Mouse (Mus musculus): ENCODE measurements around the gene Phc3. TPM values are rescaled to one million over a fixed set of nuclear protein-coding genes. Genes with fewer than 3 reads are reported as not detected.

The Phc3 gene
- total RNA-seq (2022): 10 to 100 TPM; 10.8 to 13.1 (median 11.9) TPM

DNA sequence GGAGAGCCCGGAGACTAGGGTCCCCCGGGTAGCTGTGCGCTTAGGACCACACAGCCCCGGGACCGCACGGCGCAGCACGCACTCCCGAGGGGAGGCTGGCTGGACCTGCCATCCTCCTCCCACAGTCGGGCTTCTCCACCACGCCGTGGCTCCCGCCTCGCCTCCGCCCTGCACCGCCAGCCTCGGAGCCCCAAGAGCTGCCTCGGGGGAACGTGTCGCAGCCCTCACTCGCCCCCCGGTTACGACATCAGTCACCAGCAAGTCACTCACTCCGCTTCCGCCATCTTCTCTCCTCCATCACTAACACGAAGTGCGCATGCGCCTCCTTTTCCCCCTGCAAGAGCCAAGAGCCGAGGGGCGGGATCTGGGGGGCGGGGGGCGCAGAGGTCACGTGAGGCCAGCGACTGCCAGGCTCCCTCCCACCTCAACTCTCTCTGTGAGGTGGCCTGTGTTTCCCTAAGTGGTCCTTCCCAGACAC, at the start of gene Phc3:
Gene Phc3 (minus strand): TSS at position 312 of the 478 bp plus-strand sequence.
- DNase-seq (ENCODE audit: low spot score in 2 of 2): peak; percentile 72 to 84

DNA sequence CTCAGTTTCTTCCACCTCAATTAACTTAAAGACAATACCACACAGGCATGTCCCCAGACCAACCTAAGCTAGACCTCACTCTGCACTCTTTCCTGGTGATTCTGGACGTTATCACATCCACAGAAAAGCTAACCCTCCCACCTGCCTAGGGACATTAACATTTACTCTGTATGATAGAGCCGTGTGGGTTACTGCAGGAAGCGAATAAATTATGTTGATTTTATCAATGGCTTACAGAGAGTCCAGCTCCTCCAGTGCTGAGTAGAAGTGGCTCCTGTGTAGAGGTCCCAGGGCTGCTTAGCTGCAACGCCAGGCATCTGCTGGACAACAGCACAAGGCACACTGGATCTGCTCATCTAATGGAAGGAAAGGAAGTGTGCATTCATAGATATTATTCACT, 48.4 kb upstream of the Phc3 start:
- no peak for DNase-seq (ENCODE audit: low spot score in 2 of 2)

DNA sequence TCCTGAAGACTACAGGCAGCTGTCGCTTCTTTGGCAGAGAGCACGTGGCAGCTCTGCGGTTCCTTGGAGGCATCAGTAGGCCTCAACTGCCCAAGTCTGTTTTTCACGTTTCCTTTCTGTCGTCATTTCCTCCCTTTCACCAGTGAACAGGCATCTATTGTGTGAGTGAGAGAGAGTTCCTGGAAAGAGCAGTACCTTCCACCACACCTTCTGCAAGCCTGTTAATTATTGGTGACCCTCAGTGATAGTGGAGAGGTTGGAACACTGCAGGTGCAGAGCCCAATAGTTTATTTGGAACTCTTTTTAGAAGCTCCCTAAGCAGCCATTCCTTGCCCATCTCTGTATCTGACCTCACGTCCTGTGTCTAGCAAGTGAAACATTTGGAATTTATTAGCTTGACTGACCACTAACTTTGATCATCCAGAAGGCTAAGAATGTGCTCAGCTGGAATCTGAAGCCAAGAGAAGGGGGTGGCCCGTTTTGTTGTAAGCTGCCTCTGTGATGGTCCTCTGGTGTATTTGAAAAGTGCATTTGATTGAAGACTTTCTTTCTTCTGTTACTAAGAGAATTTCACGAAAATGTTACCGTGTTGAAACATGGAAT, 47.5 kb upstream of the Phc3 start:
- DNase-seq (ENCODE audit: low spot score in 2 of 2): no peak

DNA sequence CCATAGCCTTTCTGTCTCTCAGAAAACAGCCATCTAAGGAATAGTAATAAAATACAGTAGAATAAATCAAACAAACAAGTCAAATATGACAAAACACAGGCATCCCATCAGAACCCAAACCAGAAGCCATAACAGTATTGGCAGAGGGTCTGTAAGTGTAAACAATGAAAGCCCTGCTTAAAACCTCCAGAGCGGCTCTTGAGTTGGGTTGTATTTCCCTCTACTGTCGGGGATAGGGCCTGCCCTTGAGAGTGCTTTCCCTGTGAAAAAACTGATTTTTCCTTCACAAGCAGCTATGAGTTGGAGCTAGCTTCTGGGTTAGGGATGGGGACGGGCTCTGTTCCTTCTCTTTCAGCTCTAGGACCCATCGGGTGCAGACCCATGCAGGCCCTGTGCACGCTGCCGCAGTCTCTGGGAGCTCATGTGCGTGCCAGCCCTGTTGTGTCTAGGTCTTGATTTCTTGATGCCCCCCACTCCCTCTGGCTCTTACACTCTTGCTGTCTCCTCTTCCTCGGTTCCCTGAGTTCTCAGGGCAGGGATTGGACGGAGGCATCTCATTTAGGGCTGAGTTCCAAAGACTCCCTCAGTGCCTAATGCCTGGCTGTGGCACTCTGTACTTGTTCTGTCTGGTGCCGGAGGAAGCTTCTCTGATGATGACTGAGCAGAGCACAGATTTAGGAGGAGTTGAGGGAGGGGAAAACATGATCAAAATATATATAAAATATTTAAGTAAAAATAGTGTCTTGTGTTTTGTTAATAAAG, 46.6 kb upstream of the Phc3 start:
- DNase-seq (ENCODE audit: low spot score in 2 of 2): no peak

DNA sequence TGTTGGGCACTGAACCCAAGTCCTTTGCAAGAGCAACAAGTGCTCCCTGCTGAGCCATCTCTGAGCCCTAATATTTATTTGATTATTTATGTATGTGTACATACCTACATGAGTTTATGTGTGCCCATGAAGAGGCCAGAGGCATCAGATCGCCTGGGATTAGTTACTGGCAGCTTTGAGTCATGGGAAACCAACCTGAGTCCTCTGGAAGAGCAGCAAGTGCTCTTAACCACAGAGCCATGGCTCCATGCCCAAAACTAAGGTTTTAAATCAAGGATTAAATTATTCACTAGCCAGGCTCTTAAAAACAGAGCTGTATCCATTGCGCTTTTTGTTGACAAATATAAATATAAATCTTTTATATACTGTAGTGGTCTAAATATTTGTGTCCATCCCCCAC, 45.2 kb upstream of the Phc3 start:
- no peak for DNase-seq (ENCODE audit: low spot score in 2 of 2)

DNA sequence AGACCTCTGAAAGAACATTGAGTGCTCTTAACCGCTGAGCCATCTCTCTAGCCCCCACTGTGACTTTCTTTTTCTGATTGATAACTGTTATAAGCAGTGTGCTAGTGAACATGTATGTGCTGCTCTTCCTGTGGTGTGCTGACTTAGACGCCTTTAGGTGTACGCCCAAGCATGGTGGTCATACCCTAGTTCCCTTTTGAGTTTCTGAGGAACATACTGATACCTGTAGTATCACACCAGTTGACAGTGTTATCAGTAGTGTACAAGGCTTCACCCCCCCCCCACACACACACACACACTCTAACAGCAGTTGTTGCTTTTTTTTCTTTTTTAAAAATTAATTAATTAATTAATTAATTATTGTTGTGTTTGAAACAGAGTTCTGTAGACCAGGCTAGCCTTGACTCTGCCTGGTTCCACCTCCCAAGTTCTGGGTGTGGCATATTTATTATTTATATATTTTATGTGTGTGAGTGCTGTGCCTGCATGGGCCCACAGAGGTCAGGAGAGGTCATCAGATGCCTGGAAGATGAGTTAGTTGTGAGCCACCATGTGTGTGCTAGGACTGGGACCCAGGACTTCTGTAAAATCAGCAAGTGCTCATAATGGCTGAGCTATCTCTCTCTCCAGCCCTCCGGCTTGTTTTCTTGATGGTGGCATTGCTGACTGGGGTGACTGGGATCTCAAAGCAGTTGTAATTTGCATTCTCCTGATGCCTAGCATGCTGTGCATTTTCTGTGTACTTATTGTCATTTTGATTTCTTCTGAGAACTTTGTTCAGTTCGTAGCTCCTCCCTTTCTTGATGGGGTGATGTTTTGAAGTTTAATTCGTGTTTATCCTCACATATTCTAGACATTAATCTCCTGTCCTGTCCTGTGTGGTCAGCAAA, 35.4 kb upstream of the Phc3 start:
- no peak for DNase-seq (ENCODE audit: low spot score in 2 of 2)

DNA sequence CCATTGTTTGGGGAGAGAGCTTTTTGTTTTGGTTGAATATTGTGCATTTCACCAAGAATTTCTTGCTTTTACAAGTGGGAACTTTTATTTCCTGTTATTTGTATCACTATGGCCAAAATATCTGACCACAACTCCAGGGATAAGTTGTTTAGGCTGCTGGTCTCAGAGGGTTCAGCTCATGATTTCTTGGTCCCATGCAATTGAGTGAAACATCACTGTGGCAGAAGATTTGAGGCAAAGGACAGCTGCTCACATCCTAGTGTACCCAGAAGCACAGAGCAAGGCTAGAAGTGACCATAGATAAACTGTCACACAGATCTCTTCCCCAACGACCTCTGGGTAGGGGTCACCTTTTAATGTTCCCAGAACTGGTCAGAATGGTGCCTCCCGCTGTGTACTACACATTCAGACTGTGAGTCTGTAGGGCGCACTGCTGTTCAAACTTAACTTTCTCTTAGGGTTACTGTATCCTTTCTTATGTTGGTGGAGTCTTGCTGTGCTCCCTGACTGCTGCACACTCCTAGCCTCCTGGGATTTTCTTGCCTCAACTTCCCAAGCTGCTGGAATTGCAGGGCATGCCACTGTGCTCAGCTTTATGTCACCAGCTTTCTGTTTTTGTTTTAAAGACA, 31.9 kb upstream of the Phc3 start:
- no peak for DNase-seq (ENCODE audit: low spot score in 2 of 2)

DNA sequence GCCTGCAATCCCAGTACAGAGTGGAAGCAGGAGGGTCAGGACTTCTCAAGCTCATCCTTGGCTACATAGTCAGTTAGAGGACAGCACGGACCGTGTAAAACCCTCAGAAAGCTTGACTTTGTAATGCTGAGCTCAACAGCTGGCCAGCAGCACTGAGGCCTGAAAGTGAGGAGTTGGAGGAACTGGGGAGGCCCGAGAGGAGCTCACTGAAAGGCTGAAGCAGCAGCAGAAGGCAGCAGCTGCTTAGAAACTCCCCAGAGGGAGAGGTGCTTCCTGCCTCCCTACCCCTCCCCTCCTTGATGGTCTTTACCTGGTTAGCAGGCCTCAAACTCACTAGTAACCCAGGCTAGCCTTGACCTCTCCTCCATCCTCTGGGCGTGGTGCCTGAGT, 30.8 kb upstream of the Phc3 start:
- no peak for DNase-seq (ENCODE audit: low spot score in 2 of 2)

DNA sequence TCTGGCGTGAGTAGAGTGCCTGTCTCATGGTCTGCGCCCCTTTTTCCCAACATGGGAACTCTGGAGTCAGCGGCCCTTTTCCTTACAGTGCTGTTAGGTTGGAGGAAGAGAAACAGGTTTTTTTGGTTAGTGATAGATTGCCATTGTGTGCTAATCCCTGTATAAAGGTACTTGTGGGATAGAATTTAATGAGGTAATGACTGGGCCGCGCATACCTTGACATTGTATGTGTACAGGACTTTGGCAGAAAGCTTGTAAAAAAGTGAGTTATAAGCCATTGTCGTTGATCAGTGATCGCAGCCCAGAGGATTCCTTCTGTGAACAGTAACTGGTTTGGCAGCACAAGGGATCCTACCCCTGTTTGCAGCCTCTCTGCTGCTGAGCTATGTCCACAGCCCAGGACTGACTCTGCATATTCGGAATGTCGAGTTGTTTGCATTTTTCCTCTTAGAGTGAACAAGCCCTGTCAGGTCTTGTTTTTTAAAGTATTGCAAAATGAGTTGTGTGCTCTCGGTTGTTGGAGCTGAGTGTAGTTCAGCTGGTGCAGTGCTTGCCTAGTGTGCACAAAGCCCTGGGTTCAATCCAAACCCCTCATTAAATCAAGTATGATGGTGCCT, 30.3 kb upstream of the Phc3 start:
- no peak for DNase-seq (ENCODE audit: low spot score in 2 of 2)

DNA sequence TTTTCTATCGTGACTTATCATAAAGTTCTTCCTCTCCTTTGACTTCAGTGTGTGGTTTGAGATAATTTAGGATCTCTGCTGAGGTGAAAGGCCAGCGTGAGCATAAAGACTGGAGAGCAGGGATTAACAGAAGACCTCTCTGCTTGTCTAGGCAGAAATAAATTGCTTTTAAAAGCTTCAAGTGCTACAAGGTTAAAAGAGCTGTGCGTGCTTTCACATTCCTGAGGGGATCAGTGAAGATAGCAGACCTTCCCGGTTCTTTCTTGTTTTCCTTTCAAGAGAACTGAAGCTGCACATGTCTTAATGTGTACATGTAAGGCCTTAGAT, 27.4 kb upstream of the Phc3 start:
- DNase-seq (ENCODE audit: low spot score in 2 of 2): no peak

DNA sequence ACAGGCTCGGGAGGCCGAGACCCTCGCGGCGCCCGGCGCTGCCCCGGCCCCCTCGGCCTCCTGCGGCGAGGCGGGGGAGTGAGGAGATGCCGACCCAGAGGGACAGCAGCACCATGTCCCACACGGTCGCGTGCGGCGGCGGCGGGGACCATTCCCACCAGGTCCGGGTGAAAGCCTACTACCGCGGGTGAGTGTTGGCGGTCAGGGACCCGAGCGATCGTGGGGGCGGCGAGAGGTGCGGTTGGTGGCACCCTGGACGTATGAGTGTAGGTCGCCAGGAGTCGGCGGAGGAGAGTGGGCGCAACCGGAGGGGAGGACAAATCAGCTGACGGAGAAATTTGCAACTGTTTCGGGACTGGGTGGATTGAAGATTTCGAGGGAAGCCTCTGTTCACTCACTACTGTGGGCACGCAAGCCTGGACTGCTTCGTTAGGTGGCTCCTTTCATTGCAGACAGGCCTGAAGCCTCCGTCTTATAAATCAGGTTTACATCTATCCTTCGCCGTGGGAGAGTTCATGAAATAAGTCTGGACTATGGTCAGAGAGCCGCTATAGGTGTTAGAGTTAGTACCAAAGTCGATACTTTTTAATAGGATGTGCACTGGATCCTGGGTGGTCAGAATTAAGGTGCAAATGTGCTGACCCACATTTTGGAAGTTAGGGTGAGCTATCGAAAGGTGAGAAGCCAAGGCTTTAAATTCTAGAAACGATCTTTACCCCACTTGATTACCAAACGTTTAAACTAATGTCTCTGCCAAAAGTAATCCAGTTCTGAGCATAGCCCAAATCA, 26.9 kb upstream of the Phc3 start:
- no peak for DNase-seq (ENCODE audit: low spot score in 2 of 2)

DNA sequence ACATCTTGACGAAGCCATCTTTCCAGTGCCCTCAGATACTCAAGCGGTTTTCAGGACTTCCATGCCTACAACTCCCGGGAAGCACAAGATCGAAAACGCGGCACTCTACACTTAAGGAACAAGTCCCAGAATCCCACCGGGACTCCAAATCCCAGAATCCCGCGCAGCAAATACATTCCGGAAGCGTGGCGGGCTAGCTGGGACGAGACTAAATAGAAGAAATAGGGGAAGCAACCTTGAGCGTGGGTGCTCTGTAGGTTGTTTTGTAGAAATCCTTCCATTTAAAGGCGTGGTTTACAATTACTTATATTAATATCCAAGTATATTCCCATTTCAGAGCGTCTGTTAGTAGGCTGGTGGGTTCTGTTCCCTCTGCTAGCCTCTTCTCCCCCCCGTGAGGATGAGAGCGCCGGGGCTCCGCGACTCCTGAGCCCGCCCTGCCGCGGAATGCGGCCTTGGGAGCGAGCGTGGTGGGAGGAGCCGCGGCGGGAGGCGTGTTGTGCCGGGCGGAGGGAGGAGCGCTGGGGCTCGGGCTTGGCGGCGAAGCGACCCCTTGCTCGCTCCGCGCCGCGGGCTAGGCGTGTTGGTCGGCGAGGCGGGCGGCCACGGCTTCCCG, 26.2 kb upstream of the Phc3 start, which contains the start of gene Prkci:
Gene Prkci (plus strand): TSS at position 465 of the 616 bp plus-strand sequence.
- peak; percentile 85 to 88 for DNase-seq (ENCODE audit: low spot score in 2 of 2)

DNA sequence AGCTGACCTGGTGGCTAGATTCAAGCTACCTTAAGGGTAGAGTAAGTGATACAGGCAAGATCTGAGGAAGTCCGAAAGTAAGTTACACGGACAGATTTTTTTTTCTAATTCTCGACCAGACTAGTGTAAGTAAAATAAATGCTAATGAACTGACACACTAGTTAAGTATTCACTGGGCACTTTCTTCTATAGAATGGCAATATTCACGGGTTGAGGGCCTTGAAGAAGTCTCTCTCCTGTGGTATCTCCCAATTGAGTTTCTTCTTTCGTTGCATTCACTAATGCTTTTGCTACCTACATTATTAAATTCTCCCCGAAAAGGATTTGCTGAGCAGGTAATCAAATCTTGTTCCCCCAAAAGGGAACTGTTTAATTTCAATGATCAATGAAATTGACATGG, 25.6 kb upstream of the Phc3 start:
- DNase-seq (ENCODE audit: low spot score in 2 of 2): no peak

DNA sequence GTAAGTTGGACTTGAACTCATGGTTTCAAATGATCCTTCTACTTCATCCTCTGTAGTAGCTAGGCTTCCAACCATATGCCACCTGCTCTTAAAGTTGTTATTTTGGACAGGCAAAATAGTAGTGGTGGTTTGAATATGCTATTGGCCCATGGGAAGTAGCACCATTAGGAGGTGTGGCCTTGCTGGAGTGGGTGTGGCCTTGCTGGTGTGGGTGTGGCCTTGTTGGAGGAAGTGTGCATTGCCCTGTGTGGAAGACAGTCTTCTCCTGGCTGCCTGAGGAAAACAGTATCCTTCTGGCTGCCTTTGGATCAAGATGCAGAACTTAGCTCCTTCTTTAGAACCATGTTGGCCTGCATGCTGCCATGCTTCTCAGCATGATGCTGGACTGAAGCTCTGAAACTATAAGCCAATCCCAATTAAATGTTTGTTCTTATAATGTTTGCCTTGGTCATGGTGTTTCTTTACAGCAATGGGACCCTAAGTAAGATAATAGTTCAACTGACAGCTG, 23.9 kb upstream of the Phc3 start:
- DNase-seq (ENCODE audit: low spot score in 2 of 2): no peak

DNA sequence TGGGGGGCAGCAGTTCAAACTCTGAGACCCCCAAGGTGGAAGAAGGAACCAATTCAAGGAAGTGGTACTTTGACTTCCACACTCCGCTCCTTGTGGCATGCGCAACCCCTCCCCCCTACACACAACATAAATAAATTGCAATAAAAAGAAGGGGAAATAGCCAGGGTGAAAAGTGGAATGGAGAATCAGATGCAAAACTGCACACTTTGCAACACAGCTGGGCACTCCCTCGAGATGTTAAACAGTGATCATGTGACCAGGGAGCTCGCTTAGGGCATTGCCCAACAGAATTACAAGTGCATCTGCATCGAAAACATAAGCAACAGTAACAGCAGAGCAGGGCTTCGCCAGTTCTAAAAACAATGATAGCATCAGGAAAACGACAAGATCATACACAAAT, 22.9 kb upstream of the Phc3 start:
- no peak for DNase-seq (ENCODE audit: low spot score in 2 of 2)

DNA sequence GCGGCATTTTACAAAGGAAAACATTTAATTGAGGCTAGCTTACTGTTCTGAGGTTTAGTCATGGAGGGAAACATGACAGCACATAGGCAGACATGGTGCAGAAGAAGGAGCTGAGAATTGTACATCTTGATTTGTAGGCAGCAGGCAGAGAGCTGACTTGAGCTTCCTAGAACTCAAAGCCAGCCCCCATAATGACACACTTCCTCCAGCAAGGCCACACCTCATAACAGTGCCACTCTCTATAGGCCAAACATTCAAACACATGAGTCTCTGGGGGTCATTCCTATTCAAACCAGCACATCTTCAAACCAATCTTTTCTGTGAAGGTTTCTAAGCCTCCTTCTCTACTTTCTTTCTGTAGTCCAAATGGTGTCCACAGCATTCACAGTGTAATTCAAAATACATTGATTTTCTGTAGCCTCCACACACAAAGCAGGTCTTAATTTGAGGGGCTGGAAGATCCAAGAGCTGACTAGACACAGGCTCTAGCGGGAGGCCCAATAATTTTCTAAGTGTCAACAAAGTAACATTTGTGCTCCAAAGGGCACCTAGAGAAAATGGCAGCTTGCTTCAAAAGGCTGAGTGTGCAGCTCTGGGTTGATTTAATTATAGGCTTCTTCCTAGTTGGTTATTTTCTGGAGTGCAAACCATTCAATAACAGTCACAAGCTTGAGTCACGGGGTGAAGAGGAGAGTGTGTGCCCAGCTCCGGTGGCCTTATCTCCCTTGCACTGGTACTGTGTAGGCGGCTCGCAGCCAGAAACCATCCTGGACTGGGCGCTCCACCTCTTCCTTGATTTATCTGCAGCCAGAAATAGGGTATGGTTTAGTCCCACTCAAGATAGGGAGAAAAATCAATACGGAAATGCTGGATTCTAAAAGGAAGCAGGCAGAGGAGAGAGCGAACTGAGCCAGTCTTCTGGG, 18.4 kb upstream of the Phc3 start:
- DNase-seq (ENCODE audit: low spot score in 2 of 2): no peak

DNA sequence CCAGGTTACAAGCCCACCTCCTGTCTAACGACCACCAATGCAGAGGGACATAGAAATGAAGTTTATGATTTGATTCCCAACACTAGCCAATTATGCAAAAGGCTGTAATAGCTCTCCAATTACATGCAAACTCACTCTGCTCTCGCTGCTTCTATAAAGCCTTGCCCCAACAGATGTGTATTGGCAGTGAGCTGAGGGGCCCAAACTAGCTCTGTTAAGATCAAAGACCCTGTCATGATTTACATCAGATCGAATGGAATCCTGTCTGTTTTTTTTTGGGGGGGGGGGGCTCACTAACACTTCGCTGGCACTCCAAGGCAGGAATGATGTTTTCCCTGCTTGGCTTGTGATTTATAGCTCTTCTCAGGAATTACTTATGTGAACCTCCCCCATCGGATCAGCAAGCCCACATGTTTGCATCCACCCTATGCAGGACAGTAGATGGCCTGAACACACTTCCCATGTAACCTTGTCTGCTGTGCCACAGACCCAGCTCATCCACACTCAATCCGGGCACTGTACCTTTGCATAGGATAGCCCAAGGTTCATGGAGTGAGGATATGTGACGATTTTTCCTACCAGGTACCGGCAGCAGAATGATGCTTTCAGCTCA, 13.8 kb upstream of the Phc3 start:
- DNase-seq (ENCODE audit: low spot score in 2 of 2): no peak
